Mouse (Mus musculus): ENCODE measurements at regions not wholly inside any gene's neighbourhood (a gene's known extent, or its start where the extent isn't known, plus 50 kb on each side); places are given as distances from the start of the nearest gene placed in this dataset.
"Not testable (repeated sequence)": the region's sequence is repeated elsewhere in the genome, so short reads cannot be mapped to it uniquely, and the experiment has no call there.

- DNase-seq (ENCODE audit: extremely low spot score, low spot score) = no peak
These were observed 540.7 kb downstream of the Cypt12 start for GRCm38 (mm10) chr3:18488886-18489285.

GRCm38 (mm10) chr3:18522562-18522961 is 574.4 kb downstream of the Cypt12 start:
- DNase-seq (ENCODE audit: extremely low spot score, low spot score) = peak; percentile 16

GRCm38 (mm10) chr3:18524011-18524410 is 575.8 kb downstream of the Cypt12 start:
- no peak for DNase-seq (ENCODE audit: extremely low spot score, low spot score)

GRCm38 (mm10) chr3:18557201-18557600 is 609.0 kb downstream of the Cypt12 start:
- DNase-seq (ENCODE audit: extremely low spot score, low spot score) = no peak

GRCm38 (mm10) chr3:18560282-18560785 is 612.1 kb downstream of the Cypt12 start:
- DNase-seq (ENCODE audit: extremely low spot score, low spot score) = no peak

GRCm38 (mm10) chr3:18580911-18581626 is 632.9 kb downstream of the Cypt12 start:
- DNase-seq (ENCODE audit: extremely low spot score, low spot score) = not testable (repeated sequence)

- peak; percentile 23 for DNase-seq (ENCODE audit: extremely low spot score, low spot score)
These were observed 672.4 kb downstream of the Cypt12 start for GRCm38 (mm10) chr3:18620608-18621007.

GRCm38 (mm10) chr3:18623831-18624304 is 675.7 kb downstream of the Cypt12 start:
- DNase-seq (ENCODE audit: extremely low spot score, low spot score) = peak; percentile 49

- DNase-seq (ENCODE audit: extremely low spot score, low spot score) = peak; percentile 40
These were observed 676.4 kb downstream of the Cypt12 start for GRCm38 (mm10) chr3:18624381-18625145.

GRCm38 (mm10) chr3:18625395-18626328 is 677.5 kb downstream of the Cypt12 start:
- peak; percentile 76 for DNase-seq (ENCODE audit: extremely low spot score, low spot score)

- DNase-seq (ENCODE audit: extremely low spot score, low spot score) = peak; percentile 27
These were observed 678.2 kb downstream of the Cypt12 start for GRCm38 (mm10) chr3:18626375-18626774.

- DNase-seq (ENCODE audit: extremely low spot score, low spot score) = peak; percentile 37
These were observed 678.6 kb downstream of the Cypt12 start for GRCm38 (mm10) chr3:18626820-18627219.

GRCm38 (mm10) chr3:18629233-18629632 is 681.0 kb downstream of the Cypt12 start:
- no peak for DNase-seq (ENCODE audit: extremely low spot score, low spot score)

GRCm38 (mm10) chr3:18631601-18632000 is 683.4 kb downstream of the Cypt12 start:
- no peak for DNase-seq (ENCODE audit: extremely low spot score, low spot score)

- DNase-seq (ENCODE audit: extremely low spot score, low spot score) = no peak
These were observed 686.6 kb downstream of the Cypt12 start for GRCm38 (mm10) chr3:18634855-18635254.

GRCm38 (mm10) chr3:18637553-18637952 is 689.3 kb downstream of the Cypt12 start:
- DNase-seq (ENCODE audit: extremely low spot score, low spot score) = no peak

GRCm38 (mm10) chr3:18640286-18640685 is 692.1 kb downstream of the Cypt12 start:
- DNase-seq (ENCODE audit: extremely low spot score, low spot score) = no peak

- DNase-seq (ENCODE audit: extremely low spot score, low spot score) = no peak
These were observed 693.5 kb downstream of the Cypt12 start for GRCm38 (mm10) chr3:18641688-18642087.

- no peak for DNase-seq (ENCODE audit: extremely low spot score, low spot score)
These were observed 695.3 kb downstream of the Cypt12 start for GRCm38 (mm10) chr3:18643408-18644035.

GRCm38 (mm10) chr3:18645481-18645880 is 697.3 kb downstream of the Cypt12 start:
- DNase-seq (ENCODE audit: extremely low spot score, low spot score) = no peak

GRCm38 (mm10) chr3:18645927-18646326 is 697.7 kb downstream of the Cypt12 start:
- no peak for DNase-seq (ENCODE audit: extremely low spot score, low spot score)
